Mouse (Mus musculus) left cerebral cortex, adult 11 months (tissue): ENCODE data around the gene Ifitm2.
"Not testable (repeated sequence)": the region's sequence is repeated elsewhere in the genome, so short reads cannot be mapped to it uniquely, and the experiment has no call there.

ENCODE experiments used
- DNase-seq: peaks from one replicate; pipeline ENCODE4 v3.0.0; 2022; ENCODE audit warnings: low spot score

The Ifitm2 gene

GRCm38 (mm10) chr7:140955758-140956555, at the start of gene Ifitm2, which contains the start of gene Gm45717:
Ifitm2 (minus strand) TSS chr7:140955987.
Gm45717 (minus strand) TSS chr7:140955937.
- no peak for DNase-seq

- no peak for DNase-seq
These were observed 47.6 kb upstream of the Ifitm2 start for GRCm38 (mm10) chr7:141003248-141004010.

- no peak for DNase-seq
These were observed 45.3 kb upstream of the Ifitm2 start for GRCm38 (mm10) chr7:141000881-141001708.

GRCm38 (mm10) chr7:140998853-140999700, 43.3 kb upstream of the Ifitm2 start:
- DNase-seq = no peak

GRCm38 (mm10) chr7:140997817-140998216, 42.0 kb upstream of the Ifitm2 start:
- DNase-seq = no peak

GRCm38 (mm10) chr7:140991117-140991689, 35.4 kb upstream of the Ifitm2 start:
- no peak for DNase-seq

- DNase-seq = no peak
These were observed 34.8 kb upstream of the Ifitm2 start for GRCm38 (mm10) chr7:140990622-140991021.

GRCm38 (mm10) chr7:140990185-140990584, 34.4 kb upstream of the Ifitm2 start:
- DNase-seq = no peak

- DNase-seq = no peak
These were observed 33.2 kb upstream of the Ifitm2 start for GRCm38 (mm10) chr7:140989022-140989421.

GRCm38 (mm10) chr7:140987182-140988138, 31.7 kb upstream of the Ifitm2 start:
- DNase-seq = no peak

- DNase-seq = no peak
These were observed 27.2 kb upstream of the Ifitm2 start for GRCm38 (mm10) chr7:140982971-140983370.

- no peak for DNase-seq
These were observed 25.9 kb upstream of the Ifitm2 start for GRCm38 (mm10) chr7:140981704-140982103.

- DNase-seq = not testable (repeated sequence)
These were observed 20.9 kb upstream of the Ifitm2 start for GRCm38 (mm10) chr7:140976720-140977119.

GRCm38 (mm10) chr7:140975465-140975864, 19.7 kb upstream of the Ifitm2 start:
- no peak for DNase-seq

GRCm38 (mm10) chr7:140974940-140975339, 19.2 kb upstream of the Ifitm2 start:
- no peak for DNase-seq

GRCm38 (mm10) chr7:140973396-140974165, 17.8 kb upstream of the Ifitm2 start:
- DNase-seq = no peak

GRCm38 (mm10) chr7:140971479-140972171, 15.8 kb upstream of the Ifitm2 start:
- DNase-seq = no peak

- DNase-seq = no peak
These were observed 15.1 kb upstream of the Ifitm2 start for GRCm38 (mm10) chr7:140970931-140971330.
